Mouse (Mus musculus) myocyte (in vitro differentiated cells): ENCODE data around the gene Ppa1.
A peak's percentile ranks its signal among the peaks of the same experiment; 100 is the strongest.

Experiments
- CEBPB ChIP-seq: IDR thresholded peaks from 2 replicates; pipeline ENCODE4 v1.6.1; 2011; ENCODE audit warnings: mild to moderate bottlenecking, moderate library complexity; ENCODE audit not compliant: poor library complexity, insufficient read depth, severe bottlenecking
- E2F4 ChIP-seq: IDR thresholded peaks from one replicate; pipeline ENCODE4 v1.6.1; 2011; ENCODE audit warnings: mild to moderate bottlenecking, control low read depth, moderate library complexity; ENCODE audit not compliant: insufficient read depth
- MYOD1 ChIP-seq, 3 experiments: IDR thresholded peaks; one replicate each; pipeline ENCODE4 v1.6.1; 2011; ENCODE audit warnings: control low read depth in 2 of 3, low read depth in 2 of 3, mild to moderate bottlenecking in 2 of 3, moderate library complexity in 1 of 3; ENCODE audit not compliant: insufficient read length in 2 of 3, control insufficient read depth in 1 of 3
- MYOG ChIP-seq, 3 experiments: IDR thresholded peaks; one replicate each; pipeline ENCODE4 v1.6.1; 2011; ENCODE audit warnings: control low read depth in 2 of 3, low read depth in 2 of 3, mild to moderate bottlenecking in 2 of 3; ENCODE audit not compliant: insufficient read length in 2 of 3, control insufficient read depth in 1 of 3, insufficient read depth in 1 of 3
- POLR2A ChIP-seq: IDR thresholded peaks from one replicate; pipeline ENCODE4 v1.6.1; 2011; ENCODE audit warnings: low read depth, mild to moderate bottlenecking, control low read depth, moderate library complexity; ENCODE audit not compliant: insufficient read length
- POLR2AphosphoS2 ChIP-seq: IDR thresholded peaks from one replicate; pipeline ENCODE4 v1.6.1; 2011; ENCODE audit warnings: low read depth, control low read depth; ENCODE audit not compliant: insufficient read length
- REST ChIP-seq: IDR thresholded peaks from one replicate; pipeline ENCODE4 v1.6.1; 2011; ENCODE audit warnings: mild to moderate bottlenecking, control low read depth, moderate library complexity; ENCODE audit not compliant: insufficient read depth, insufficient read length
- TCF12 ChIP-seq: IDR thresholded peaks from one replicate; pipeline ENCODE4 v1.6.1; 2011; ENCODE audit warnings: mild to moderate bottlenecking, control low read depth; ENCODE audit not compliant: poor library complexity, insufficient read depth, severe bottlenecking

DNA sequence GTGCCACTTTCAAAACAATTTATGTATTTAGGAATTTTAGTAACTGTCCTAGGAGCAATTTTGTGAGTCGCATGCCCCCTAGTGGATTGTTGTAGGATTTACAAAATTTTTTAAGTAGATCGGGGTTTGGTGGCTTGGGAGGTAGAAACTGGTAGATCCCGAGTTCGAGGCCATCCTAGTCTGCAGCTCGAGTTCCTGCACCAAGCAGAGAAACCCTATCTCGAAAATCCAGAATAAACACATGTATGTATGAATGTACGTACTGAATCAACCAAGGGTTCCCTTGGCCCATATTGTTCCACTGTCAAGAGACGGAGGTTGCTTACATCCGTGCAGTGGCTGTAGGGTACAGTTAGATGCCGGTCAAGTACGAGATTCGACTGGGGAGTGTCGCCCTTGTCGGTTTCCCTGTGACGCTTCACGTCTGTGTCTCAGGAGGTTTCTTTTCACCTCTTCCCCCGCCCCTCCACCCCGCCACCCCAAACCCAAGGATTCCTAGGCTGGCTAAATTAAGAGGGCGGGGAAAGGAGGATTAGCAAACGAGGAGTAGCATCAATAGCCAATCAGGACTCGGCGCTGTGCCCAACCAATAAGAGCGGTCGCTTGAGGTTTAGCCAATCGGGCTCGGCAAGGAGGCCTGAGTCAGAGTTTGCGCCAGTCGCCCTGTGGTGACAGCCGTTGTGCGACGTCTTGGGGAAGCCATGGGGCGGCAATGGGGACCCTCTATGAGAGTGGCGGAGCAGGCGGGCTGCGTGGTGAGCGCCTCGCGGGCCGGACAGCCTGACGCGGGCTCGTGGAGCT is 46.7 kb downstream of the Ppa1 start, which contains the start of gene Tysnd1:
- TF ChIP-seq E2F4 (no peak), POLR2A (peak; percentile 48), MYOG (IDR thresholded peaks at IDR 0.05; ENCODE audit: control insufficient read depth in 1 of 3, insufficient read depth in 1 of 3, insufficient read length in 2 of 3, low read depth in 2 of 3) (no peak), CEBPB (no peak), TCF12 (no peak), POLR2AphosphoS2 (no peak), MYOD1 (IDR thresholded peaks at IDR 0.05; ENCODE audit: control insufficient read depth in 1 of 3, insufficient read length in 2 of 3, low read depth in 2 of 3) (no peak), REST (no peak)
